Mouse (Mus musculus) lung, postnatal 0 days (tissue): Measurements from ENCODE around the gene Hcn1.

Experiments
- CTCF ChIP-seq: IDR thresholded peaks from 2 replicates; pipeline ENCODE4 v1.5.1; 2016; ENCODE audit warnings: antibody characterized with exemption, mild to moderate bottlenecking
- EP300 ChIP-seq: IDR thresholded peaks from 2 replicates; pipeline ENCODE4 v1.6.1; 2016; ENCODE audit warnings: antibody characterized with exemption, mild to moderate bottlenecking, control low read depth

DNA sequence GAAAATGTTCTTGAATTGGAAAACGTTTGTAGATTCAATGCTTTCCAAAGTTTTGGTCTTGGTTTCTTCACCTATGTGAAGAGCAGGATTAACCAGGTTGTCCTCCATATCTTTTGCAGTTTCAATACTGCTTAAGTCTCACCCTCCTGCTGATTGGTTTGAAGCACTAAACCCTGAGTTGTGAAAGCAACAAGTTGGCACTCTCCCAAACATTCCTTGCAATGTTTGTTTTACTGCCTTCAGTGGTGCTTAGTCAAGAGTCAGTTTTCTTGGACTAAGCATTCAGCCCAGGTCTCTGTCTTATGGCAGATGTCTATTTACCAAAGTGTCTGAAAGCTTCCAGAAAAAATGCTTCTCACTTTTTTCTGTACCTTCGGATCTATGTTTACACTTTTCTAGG is 67.2 kb downstream of the Hcn1 start:
- TF ChIP-seq CTCF (no peak), EP300 (no peak)
